Mouse (Mus musculus) lung, adult 2 months (tissue): ENCODE measurements around the gene Kctd21.

Experiments
- CTCF ChIP-seq: fragments of 200-500 bp; IDR thresholded peaks from 2 replicates; pipeline ENCODE4 v1.5.1; 2011; ENCODE audit warnings: mild to moderate bottlenecking, low read length, control low read depth; ENCODE audit not compliant: insufficient read depth
- POLR2A ChIP-seq: fragments of 200-500 bp; IDR thresholded peaks from 2 replicates; pipeline ENCODE4 v1.6.1; 2011; ENCODE audit warnings: low read depth, mild to moderate bottlenecking, control low read depth, low read length, borderline replicate concordance; ENCODE audit errors: extremely low read depth

- TF ChIP-seq CTCF (no peak), POLR2A (no peak)
Measured at GRCm38 (mm10) chr7:97388541-97388940, 56.4 kb downstream of the Kctd21 start.
